9 mouse cellular contexts compared by ENCODE assay signal in genomic region chr4:106866381-106866780, GRCm38 (mm10). TPM values are rescaled to one million over a fixed set of nuclear protein-coding genes. Genes with fewer than 3 reads are reported as not detected.
DNase-seq lines count a peak whose midpoint lies in the region; ATAC-seq lines count a peak whose summit lies in the region.
"Had no signal": no experiment of that assay in that cellular context is flagged by ENCODE, and none has a peak within 500 bp of the region (broad histone marks: within the 10 kb centered on the region; RNA-seq: fewer than 3 reads in every experiment).

No protein-coding gene starts in this region.

- peaks cover 51% of the 10 kb centered on the region for H3K4me1 ChIP-seq in kidney, embryonic 14.5 days (ENCODE audit: control insufficient read depth, insufficient read depth, low read length)
- peaks cover 26% of the 10 kb centered on the region for H3K4me1 ChIP-seq in embryonic facial prominence, embryonic 11.5 days (ENCODE audit: control insufficient read depth, insufficient read depth, low read length)
- H3K4me1 ChIP-seq in forebrain, embryonic 15.5 days = peaks cover 22% of the 10 kb centered on the region
- peaks cover 23% of the 10 kb centered on the region for H3K4me1 ChIP-seq in midbrain, embryonic 14.5 days (ENCODE audit: control insufficient read depth, insufficient read depth, low read length)

- peak overlapping the region; percentile 91 for H3K27ac ChIP-seq in kidney, embryonic 14.5 days (ENCODE audit: low read depth, low read length)
- H3K27ac ChIP-seq in embryonic facial prominence, embryonic 11.5 days (replicated peaks; ENCODE audit: low read depth, low read length) = peak overlapping the region; percentile 96
- peak overlapping the region; percentile 44; the same call in 1 of the 2 replicates for H3K27ac ChIP-seq in forebrain, embryonic 15.5 days (replicated peaks)
- H3K27ac ChIP-seq in midbrain, embryonic 14.5 days (replicated peaks; ENCODE audit: low read depth, low read length) = peak overlapping the region; percentile 74

- no peaks in the 10 kb centered on the region for H3K27me3 ChIP-seq in kidney, embryonic 14.5 days (ENCODE audit: control insufficient read depth, insufficient read depth, low read length)
- no peaks in the 10 kb centered on the region for H3K27me3 ChIP-seq in embryonic facial prominence, embryonic 11.5 days (ENCODE audit: control insufficient read depth, insufficient read depth, low read length)
- H3K27me3 ChIP-seq in forebrain, embryonic 15.5 days = no peaks in the 10 kb centered on the region
- no peaks in the 10 kb centered on the region for H3K27me3 ChIP-seq in midbrain, embryonic 14.5 days (ENCODE audit: control insufficient read depth, insufficient read depth, low read length)

- H3K4me2 ChIP-seq in kidney, embryonic 14.5 days (replicated peaks; ENCODE audit: low read depth, low read length) = no peak overlapping the region
- no peak overlapping the region for H3K4me2 ChIP-seq in embryonic facial prominence, embryonic 11.5 days (ENCODE audit: low read depth, low read length)
- H3K4me2 ChIP-seq in forebrain, embryonic 15.5 days (replicated peaks) = no peak overlapping the region
- no peak overlapping the region for H3K4me2 ChIP-seq in midbrain, embryonic 14.5 days (ENCODE audit: low read length)

- peak overlapping the region; percentile 12; the same call in 1 of the 2 replicates for H3K9ac ChIP-seq in kidney, embryonic 14.5 days (ENCODE audit: low read depth, low read length)
- peak overlapping the region; percentile 38 for H3K9ac ChIP-seq in embryonic facial prominence, embryonic 11.5 days (replicated peaks; ENCODE audit: low read length)
- no peak overlapping the region for H3K9ac ChIP-seq in forebrain, embryonic 15.5 days (replicated peaks)
- H3K9ac ChIP-seq in midbrain, embryonic 14.5 days (replicated peaks; ENCODE audit: low read length) = no peak overlapping the region

- H3K36me3 ChIP-seq in kidney, embryonic 14.5 days (ENCODE audit: control insufficient read depth, insufficient read depth, low read length) = no peaks in the 10 kb centered on the region
- no peaks in the 10 kb centered on the region for H3K36me3 ChIP-seq in embryonic facial prominence, embryonic 11.5 days (replicated peaks; ENCODE audit: control insufficient read depth, insufficient read depth, low read depth, low read length)
- H3K36me3 ChIP-seq in forebrain, embryonic 15.5 days = no peaks in the 10 kb centered on the region
- H3K36me3 ChIP-seq in midbrain, embryonic 14.5 days (ENCODE audit: control insufficient read depth, insufficient read depth, low read length) = no peaks in the 10 kb centered on the region

- no peak overlapping the region for H3K4me3 ChIP-seq in kidney, embryonic 14.5 days (ENCODE audit: low read length)
- H3K4me3 ChIP-seq in embryonic facial prominence, embryonic 11.5 days (ENCODE audit: low read depth, low read length) = no peak overlapping the region
- no peak overlapping the region for H3K4me3 ChIP-seq in forebrain, embryonic 15.5 days
- no peak overlapping the region for H3K4me3 ChIP-seq in midbrain, embryonic 14.5 days (replicated peaks; ENCODE audit: low read depth, low read length)

- DNase-seq in kidney, postnatal 14 days = no peak
- DNase-seq in embryonic facial prominence, embryonic 11.5 days (ENCODE audit: low spot score) = no peak
- no peak for DNase-seq in midbrain, embryonic 14.5 days
- DNase-seq in cerebellum, adult 9-10 months = no peak
- no peak for DNase-seq in cerebellum, adult 11 months
- DNase-seq in lung, postnatal 14 days = no peak
- DNase-seq: thymus, postnatal 4 days had no signal

- no peaks in the 10 kb centered on the region for H3K9me3 ChIP-seq in kidney, embryonic 14.5 days (ENCODE audit: control insufficient read depth, low read length)
- H3K9me3 ChIP-seq in embryonic facial prominence, embryonic 11.5 days (replicated peaks; ENCODE audit: control insufficient read depth, low read length) = no peaks in the 10 kb centered on the region
- H3K9me3 ChIP-seq in forebrain, embryonic 15.5 days = no peaks in the 10 kb centered on the region
- H3K9me3 ChIP-seq in midbrain, embryonic 14.5 days (ENCODE audit: control insufficient read depth, low read length) = no peaks in the 10 kb centered on the region

- WGBS in kidney, embryonic 14.5 days = 51% methylated on average over 5 of the region's 5 CpGs
- WGBS in embryonic facial prominence, embryonic 11.5 days = 35% methylated on average over 5 of the region's 5 CpGs
- WGBS in forebrain, embryonic 15.5 days = 48% methylated on average over 5 of the region's 5 CpGs
- WGBS in midbrain, embryonic 14.5 days = 51% methylated on average over 5 of the region's 5 CpGs

- no peak for ATAC-seq in kidney, embryonic 14.5 days (ENCODE audit: low FRiP score, low TSS enrichment)
- ATAC-seq in embryonic facial prominence, embryonic 11.5 days (replicated peaks; ENCODE audit: insufficient number of reproducible peaks, low FRiP score, low TSS enrichment, low read depth) = no peak
- ATAC-seq in forebrain, embryonic 15.5 days (replicated peaks) = no peak
- ATAC-seq in midbrain, embryonic 14.5 days (ENCODE audit: low FRiP score, low TSS enrichment) = no peak

RNA-seq across cellular contexts. Expression of gene Ssbp3, which starts 44.1 kb away (rescaled TPM):
- polyA plus RNA-seq in kidney, embryonic 14.5 days (2014; fragmentation: Nextera tagmentation; extraction: Ambion mirVana) = 81.5 and 118 TPM in 2 replicates
- polyA plus RNA-seq in embryonic facial prominence, embryonic 11.5 days (2014; fragmentation: Nextera tagmentation; extraction: Ambion mirVana) = 129 and 138 TPM in 2 replicates
- polyA plus RNA-seq in forebrain, embryonic 15.5 days (2015; fragmentation: Nextera tagmentation; extraction: Ambion mirVana) = 198 and 201 TPM in 2 replicates
- 147 and 187 TPM in 2 replicates for polyA plus RNA-seq in midbrain, embryonic 14.5 days (2014; fragmentation: Nextera tagmentation; extraction: Ambion mirVana)

Comparison
In these comparisons a context has a peak if more than half of its experiments do, and no peak if none do; other contexts are left out.
1. H3K27ac ChIP-seq: peak in every context shown above with its lines; median percentile 96 in embryonic facial prominence, embryonic 11.5 days; 91 in kidney, embryonic 14.5 days; 74 in midbrain, embryonic 14.5 days; 44 in forebrain, embryonic 15.5 days.
2. H3K9ac ChIP-seq: peak in kidney, embryonic 14.5 days (single experiment) and embryonic facial prominence, embryonic 11.5 days (single experiment); none in forebrain, embryonic 15.5 days (single experiment) and midbrain, embryonic 14.5 days (single experiment).